Mouse (Mus musculus) thymus, adult 2 months (tissue): ENCODE results near the gene Carnmt1.

Experiments
- CTCF ChIP-seq: fragments of 200-500 bp; IDR thresholded peaks from 2 replicates; pipeline ENCODE4 v1.5.1; 2012; ENCODE audit warnings: mild to moderate bottlenecking, control low read depth, low read length, moderate library complexity, borderline replicate concordance; ENCODE audit not compliant: control insufficient read depth, poor library complexity, insufficient read depth; ENCODE audit errors: extremely low read depth
- POLR2A ChIP-seq: fragments of 200-500 bp; IDR thresholded peaks from 2 replicates; pipeline ENCODE4 v1.6.1; 2012; ENCODE audit warnings: mild to moderate bottlenecking, low read length, control low read depth, moderate library complexity; ENCODE audit not compliant: control insufficient read depth, poor library complexity, insufficient read depth; ENCODE audit errors: extremely low read depth

- no peak for TF ChIP-seq CTCF
- no peak for TF ChIP-seq POLR2A
Measured at GRCm38 (mm10) chr19:18660466-18660865, 10.1 kb upstream of the Carnmt1 start.
